Mouse (Mus musculus): ENCODE results near the gene Rsph9. TPM values are rescaled to one million over a fixed set of nuclear protein-coding genes. Genes with fewer than 3 reads are reported as not detected.

Gene Rsph9
- total RNA-seq (2021): under 1 TPM; 0.41 to 0.60 TPM
- long read RNA-seq, experiment 1: 0 reads
- long read RNA-seq, experiment 2, partial matches to known transcripts: 0 of 1 reads
- long read RNA-seq, experiment 2, other reads (novel, unspliced or antisense): 0 of 1 reads

DNA sequence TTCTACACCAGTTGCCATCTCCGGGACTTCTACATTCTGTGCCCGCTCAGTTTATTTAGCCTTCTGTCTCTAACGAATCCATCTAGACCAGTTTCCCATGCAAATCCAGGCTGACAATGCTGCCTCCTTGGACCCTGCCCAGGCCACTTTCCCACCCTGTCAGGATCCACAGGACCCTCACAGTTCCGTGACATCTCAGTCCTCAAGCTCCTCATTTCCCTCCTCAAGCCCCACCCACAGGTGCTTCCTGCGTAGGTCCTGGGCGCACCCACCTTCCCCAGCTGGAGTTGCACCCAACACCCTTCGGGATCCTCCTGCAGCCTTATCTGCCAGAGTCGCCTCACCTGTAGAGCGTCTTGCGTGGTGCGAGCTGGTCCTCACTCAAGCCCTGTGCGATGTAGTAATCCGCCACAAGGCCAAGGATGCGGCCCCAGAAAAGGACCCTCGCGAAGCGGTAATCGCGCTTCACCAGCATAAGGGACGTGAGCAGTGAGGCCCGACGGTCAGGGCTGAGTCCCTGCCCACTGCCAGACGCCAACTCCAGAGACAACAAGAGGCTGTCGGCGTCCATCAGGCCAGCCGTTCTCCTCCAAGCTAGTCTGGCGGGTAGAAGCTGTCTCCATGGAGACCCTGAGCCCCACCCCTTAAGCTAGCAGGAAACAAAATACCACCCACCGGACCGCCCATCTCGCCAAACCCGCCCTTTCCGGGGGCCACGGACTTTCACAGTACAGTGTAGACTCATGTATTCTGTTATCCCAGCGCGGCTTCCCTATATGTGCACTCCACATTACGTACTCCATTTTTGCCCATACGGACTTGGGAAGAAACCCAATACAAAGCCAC, at the start of gene Rsph9:
Gene Rsph9, minus strand, starts transcription at position 639 of the 846 bp plus-strand sequence.
- DNase-seq: peak; percentile 92 to 93

DNA sequence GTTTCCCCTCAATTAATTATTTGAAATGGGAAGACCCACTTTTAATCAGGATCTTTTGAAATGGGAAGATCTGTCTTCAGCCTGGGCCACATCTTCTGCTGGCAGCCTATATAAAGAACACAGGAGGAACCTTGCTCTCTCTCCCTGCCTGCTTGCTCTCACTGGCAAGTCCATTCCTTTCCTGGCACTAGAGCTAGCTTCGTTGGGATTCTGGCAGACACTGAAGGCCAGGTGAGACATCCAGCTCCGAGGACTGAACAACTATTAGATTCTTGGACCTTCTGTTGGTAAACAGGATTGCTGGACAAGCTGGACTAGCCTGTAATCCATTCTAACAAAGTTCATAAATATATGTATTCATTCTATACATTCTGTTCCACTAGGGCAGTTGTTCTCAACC, 44.8 kb upstream of the Rsph9 start:
- no peak for DNase-seq

DNA sequence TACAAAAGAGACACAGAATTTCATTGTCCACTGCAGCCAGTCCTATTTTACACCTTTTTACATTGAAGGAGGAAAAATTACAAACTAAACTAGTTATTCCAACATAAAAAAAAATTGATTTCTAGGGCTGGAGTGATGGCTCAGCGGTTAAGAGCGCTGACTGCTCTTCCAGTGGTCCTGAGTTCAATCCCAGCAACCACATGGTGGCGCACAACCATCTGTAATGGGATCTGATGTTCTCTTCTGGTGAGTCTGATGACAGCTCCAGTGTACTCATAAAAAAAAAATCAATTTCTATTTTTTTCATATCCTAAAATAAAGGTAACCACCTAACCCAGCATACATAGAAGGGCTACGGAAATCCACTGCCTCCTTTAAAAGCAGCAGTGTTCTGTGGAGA, 38.3 kb upstream of the Rsph9 start:
- peak in 1 of 2 experiments; percentile 12 for DNase-seq

DNA sequence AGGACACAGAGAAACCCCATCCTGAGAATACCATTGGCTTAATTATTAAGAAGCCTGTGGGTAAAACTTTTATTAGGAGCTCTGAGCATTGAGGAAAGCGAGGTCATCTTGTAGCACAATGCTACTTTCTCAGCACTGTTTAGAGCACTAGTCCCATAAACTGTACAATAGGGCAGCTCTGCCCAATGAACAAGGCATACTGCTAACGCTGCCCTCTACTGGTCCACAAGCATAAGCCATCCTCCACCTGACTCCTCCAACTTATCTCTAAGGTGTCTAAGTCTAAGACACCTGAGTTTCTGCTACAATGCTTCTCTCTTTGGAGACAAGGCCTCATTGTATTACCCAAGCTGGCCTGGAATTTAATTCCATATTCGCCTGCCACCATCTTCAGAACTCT, 26.5 kb upstream of the Rsph9 start:
- DNase-seq: no peak

DNA sequence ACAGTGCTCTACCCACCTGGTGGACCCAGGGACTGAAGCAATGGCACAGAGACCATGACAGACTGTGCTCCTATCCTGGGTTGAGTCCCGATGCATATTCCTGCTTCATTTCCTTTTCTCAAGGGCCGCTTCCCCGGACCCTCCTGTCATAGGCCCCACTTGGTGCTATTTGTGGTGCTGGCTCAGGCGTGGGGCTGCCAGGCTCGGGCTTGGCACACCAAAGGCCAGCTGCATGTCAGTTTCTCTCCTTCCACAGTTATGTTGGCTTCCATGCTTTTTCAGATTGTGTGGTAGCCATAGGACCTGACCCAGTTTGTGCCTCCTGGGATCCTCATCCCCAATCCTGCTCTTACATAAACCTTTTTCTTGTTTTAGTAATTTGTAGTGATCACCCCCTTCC, 24.8 kb upstream of the Rsph9 start:
- no peak for DNase-seq

DNA sequence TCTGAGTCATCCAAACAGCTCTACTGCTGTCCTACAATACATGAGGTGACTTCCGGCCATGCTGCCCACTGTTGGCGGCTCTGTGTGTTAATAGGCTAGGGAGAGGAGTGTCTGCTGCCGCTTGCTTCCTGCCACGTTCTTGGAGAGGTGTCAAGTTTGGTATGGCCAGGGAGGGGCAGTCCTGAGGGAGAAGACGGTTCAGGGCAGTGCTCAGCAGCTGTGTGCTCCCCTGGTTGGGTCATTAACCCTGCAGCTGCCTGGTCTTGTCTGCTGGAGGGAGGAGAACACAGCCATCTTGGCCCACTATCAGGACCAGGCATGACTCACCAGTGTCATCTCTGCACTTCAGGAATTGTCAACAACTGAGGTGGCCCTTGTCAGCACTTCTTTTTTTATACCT, 24.3 kb upstream of the Rsph9 start:
- peak; percentile 30 to 35 for DNase-seq

DNA sequence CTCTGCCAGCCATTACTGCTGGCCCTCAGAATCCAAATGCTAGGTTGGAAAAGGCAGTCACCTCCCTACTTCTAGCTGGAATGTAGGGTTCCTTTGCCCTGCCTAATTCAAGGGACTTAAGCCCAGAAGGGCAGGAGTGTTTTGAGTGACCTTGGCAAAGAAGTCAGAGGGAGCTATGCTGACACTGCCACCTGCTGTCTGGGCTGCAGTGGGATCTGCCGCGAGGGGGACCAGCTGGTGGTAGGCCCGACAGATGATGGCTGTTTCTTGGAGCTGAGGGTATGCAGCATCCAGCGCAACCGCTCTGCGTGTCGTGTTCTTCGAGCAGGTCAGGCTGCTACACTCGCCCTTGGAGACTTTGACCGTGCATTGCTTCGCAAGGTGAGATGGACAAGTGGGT, 23.0 kb upstream of the Rsph9 start:
- peak in 1 of 2 experiments; percentile 52 for DNase-seq

DNA sequence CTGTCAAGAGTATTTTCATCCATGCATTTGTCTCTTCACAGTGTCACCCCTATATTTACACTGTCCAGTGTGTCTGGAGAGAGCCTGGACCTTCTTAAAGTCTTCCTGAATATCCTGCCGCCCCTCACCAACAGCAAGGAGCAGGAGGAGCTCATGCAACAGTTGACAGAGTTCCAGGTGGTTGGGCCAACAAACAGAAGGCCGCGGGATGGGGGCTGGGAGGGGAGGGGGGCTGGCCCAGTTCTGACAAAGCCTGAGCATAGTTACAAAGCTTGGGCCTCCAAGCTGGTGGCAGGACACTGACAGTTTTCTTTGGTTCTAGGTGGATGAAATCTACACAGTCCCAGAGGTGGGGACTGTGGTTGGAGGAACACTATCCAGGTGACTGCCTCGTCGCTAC, 22.3 kb upstream of the Rsph9 start:
- no peak for DNase-seq

DNA sequence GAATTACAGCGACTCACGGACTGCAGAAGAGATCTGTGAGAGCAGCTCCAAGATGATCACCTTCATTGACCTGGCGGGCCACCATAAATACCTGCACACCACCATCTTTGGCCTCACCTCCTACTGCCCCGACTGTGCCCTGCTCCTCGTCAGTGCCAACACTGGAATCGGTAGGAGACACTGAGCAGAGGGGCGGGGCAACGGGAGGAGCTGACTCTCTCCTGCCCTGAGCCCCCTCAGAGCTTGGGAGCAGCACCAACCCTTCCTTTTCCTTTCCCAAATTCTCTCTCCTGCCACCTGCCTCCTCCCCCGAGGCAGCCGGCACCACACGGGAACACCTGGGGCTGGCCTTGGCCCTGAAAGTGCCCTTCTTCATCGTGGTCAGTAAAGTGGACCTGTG, 21.4 kb upstream of the Rsph9 start:
- DNase-seq: no peak

DNA sequence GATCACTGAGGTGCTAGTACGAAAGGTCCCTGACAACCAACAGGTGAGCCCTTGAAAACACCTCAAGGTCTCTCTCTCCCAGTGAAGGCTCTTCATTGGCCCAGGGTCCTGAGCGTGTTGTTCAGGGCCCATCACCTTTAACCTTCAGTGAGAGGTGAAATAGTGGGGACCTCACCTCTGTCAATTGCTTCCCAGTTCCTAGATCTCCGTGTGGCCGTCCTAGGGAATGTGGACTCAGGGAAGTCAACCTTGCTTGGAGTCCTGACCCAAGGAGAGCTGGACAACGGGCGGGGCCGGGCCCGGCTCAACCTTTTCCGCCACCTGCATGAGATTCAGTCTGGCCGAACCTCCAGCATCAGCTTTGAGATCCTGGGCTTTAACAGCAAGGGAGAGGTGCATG, 20.8 kb upstream of the Rsph9 start:
- no peak for DNase-seq

DNA sequence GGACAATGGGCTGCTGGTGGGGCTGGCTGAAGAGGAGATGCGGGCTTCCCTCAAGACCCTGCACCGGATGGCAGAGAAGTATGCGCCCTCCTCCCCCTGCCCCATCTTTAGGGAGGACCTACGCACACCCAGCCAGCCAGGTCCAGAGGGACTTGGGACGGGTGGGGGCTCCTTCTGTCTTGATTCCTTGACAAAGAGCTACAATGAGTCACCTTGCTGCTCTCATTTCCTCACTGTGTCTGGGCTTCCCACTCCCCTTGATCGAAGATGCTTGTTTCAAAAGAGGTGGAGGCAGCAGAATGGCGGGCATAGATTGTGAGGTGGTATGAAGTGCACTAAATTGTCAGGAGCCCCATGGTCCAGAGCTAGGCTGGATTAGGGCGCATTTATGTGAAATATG, 20.3 kb upstream of the Rsph9 start:
- DNase-seq: no peak

DNA sequence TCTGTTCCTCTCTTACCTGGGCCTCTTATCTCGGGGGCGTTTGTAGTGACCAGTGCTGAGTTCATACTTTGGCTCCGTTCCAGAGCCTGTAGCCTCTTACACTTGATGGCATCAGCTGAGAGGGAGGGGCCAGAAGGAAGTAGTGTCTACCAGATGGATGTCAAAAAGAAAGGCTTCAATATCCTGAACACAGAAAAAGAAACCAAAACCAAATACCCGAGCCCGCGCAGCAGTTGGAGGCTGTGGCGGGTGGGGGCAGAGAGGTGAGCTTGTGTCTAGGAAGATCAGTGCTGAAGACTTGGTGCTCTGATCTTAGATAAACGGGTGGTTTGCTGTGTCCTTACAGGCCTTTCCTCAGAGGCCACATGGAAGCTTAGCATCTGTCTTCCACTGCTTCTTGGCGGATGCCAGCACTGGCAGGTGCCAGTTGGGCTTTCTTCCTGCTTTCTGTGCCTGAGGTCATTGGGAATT, 19.0 kb upstream of the Rsph9 start:
- peak; percentile 42 to 68 for DNase-seq

DNA sequence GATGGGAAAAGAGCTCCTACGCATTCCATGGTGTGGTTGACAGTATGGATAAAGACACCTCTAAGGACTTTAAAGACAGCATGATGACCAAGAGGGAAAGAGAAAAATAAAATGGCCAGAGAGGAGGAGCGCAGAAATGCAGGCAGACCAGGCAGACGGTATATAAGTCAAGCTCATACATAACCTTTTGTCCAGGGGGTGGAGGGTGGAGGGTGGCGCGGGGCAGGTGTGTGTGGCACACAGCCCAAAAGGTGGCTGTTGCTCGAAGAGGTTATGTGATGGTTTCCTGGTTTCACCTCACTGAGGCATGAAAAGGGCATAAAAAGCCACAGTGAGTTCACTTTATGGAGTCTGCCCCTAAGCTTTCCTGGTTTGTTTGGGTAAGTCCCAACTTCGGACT, 18.5 kb upstream of the Rsph9 start:
- DNase-seq: no peak

DNA sequence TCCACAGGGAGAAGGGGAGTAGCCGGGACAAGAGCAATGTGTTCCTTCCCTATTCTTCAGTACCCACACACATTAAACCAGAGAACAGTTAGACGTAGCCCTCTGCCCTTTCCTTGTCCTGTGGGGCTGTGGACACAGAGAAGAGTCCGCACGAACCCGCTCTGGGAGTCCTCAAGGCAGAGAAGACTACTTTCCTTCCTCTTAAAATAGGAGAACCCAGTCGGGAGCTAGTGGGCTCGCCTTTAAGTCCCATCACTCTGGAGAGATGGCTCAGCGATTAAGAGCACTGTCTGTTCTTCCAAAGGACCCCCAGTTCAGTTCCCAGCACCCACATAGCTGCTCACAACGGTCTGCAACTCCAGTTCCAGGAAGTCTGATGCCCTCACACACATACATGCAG, 17.7 kb upstream of the Rsph9 start:
- DNase-seq: no peak

DNA sequence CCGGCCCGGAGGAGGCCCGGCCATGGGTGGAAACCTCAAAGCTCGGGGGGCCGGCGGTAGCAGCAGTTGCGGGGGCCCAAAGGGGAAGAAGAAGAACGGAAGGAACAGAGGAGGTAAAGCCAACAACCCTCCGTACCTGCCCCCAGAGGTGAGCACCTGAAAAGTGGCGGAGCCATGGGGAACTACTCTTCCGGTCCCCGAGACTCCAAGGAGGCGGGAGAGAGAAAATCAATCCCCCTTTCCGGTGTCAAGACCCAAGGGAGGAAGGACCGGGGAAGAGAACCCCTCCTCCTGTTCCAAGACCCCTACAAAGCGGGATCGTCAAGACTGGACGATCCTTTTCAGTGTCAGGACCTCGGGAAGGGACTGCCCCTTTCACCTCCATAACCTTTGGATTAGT, 17.2 kb upstream of the Rsph9 start:
- DNase-seq: peak in 1 of 2 experiments; percentile 64

DNA sequence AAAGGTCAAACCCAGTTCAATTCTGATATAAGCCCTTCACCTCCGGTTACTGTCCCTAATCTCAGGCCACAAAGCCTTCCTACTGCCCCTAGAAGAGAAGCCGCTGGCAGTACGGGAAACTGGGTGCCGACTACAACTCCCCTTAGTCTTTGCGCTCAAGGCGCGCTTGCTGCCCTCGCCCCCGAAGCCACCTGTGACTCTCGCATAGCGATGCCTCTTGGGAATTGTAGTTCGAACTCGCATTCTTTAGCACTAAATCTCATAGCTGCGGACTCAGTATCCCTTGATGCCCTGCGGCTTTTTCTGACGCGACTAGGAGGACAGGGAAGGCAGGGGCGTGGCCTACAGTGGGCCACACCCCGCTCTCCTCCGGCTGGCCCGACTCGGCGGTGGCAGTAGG, 16.7 kb upstream of the Rsph9 start, which contains the start of gene Gtpbp2:
Gene Gtpbp2, plus strand, starts transcription at position 347 of the 400 bp plus-strand sequence.
- DNase-seq: peak; percentile 97 to 99

DNA sequence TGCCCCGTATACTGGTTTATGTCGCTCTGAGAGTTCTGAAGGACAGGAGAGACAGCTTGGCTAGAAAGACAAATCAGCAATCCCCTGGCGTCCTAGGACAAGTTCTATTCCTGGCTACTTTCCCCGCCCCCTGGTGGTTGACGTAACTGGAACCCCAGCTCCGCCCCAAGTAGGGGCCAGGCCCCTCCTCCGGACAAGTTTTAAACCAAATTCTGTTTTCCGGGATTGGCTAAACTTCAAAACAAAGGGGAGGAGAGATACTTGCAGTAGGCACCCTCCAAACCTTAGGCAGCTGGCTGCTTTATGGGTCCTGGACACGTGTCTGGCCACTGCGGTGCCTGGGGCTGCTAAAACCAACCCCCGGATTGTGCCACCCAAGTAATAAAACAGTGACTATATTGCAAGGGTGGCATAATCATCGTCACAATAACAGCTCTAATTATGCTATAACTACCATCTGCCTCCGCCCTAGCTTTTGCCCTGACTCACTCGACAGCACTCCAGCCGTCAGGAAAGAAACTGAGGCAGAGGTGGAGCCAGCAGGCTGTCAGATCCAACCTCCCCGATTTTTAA, 16.2 kb upstream of the Rsph9 start:
- DNase-seq: peak; percentile 97 to 98

DNA sequence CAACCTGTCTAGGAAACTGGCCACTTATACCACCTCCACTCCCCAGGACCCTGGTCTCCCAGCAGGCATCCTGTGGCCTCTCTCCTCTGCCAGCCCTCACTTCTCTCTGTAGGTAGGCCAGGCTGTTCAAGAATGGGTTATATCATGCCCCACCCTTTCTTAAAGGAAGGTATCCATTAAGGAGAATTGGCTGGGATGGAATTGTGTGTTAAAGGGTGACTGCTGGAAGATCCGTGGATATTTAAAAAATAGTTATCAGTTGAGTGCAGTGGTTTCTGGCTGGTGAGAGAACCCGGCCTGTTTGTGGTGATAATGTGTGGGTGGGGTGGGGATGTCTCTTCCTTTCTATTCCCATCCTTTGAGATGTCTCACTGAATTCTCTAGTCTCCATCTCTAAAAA, 15.2 kb upstream of the Rsph9 start:
- DNase-seq: no peak

DNA sequence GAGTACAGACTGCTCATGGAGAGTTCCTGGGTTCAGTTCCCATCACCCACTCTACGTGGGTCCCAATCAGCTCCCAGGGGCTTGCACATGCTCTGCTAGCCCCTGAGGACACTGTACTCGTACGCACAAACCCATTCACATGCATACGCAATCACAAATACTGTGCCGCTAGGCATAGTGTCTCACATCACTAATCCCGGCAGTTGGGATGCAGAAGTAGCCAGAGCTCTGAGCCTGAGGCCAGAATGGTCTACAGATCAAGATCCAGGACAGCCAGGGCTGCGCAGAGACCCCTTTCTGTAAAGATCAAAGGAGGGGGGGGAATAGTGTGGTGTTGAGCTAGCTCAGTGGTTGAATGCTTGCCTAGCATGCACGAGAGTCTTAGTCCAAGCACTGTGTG, 13.1 kb upstream of the Rsph9 start:
- DNase-seq: no peak

DNA sequence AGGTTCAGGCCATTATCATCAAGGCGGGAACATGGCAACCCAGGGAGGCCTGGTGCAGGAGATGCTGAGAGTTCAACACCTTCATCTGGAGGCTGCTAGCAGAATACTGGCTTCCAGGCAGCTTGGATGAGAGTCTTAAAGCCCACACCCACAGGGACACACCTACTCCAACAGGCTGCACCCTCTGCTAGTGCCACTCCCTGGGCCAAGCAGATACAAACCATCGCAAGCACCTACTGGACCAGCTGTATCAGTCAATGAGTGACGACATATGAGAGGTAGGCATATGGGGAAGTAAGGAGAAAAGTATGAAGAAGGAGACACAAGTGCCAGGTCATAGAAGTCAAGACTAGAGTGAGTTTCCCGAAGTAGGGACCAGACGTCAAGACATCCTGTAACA, 12.7 kb upstream of the Rsph9 start:
- DNase-seq: no peak

DNA sequence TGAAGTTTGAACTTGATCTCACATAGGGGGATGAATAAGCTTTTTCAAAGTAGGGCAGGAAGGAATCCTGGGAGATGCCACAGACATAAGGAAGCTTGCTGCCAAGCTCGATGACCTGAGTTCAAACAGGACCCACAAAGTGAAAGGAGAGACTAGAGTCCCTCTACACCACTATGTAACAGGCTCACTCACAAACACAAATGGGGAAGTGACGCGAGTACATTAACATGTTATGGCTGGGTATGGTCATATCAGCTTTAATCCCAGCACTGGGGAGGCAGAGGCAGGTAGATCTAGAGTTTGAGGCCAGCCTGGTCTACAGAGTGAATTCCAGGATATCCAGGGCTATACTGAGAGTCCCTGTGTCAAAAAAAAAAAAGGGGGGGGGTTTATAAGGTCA, 10.3 kb upstream of the Rsph9 start:
- DNase-seq: no peak

DNA sequence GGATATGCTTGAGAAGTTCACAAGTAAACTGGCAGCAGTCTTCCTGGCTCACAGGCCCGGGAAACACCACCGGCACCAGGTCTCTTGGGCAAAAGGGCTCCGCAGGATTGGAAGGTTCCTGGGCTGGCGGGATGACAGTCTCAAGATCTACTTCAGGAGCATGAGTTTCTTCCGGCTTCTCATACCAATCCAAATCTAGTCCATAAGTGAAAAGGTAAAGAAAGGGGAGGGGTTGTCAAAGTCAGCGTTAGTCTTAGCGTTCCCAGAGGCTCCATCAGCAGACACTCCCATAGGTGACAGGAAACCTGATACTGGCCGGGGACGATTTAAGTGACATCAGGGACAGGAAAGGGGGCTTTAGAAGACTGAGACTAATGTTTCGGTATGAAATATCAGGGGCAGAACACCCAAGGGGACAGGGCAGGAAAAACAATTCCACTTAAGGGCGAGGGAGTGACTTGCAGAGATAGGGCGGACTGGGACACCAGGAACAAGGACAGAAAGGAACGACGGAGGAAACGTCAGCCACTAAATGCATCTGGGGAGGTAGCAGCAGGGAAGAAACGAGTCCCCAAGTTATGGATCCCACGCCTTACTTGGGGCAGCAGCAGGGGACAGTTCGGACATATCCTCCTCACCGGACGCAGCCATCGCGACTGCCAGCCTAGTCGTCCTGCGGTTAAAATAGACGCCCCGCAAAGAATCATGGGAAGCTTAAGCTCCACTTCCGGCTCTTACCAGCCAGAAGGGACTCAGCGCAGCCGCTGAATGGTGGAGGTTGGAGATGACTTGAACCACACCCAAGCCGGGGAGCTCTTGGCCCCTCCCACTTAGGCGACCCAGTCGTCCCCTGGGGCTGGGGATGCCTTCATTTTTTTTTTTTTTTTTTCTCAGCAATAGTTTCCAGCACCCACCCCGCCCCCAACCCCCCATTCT, 9.1 kb upstream of the Rsph9 start, which contains the start of gene Mad2l1bp:
Gene Mad2l1bp, minus strand, starts transcription at position 707 of the 936 bp plus-strand sequence.
- DNase-seq: peak; percentile 93 to 96

Data from heart, adult 18-20 months (tissue).